Mouse (Mus musculus): Measurements from ENCODE around the gene Ankrd10. TPM values are rescaled to one million over a fixed set of nuclear protein-coding genes. Genes with fewer than 3 reads are reported as not detected.
"Not testable (repeated sequence)": the region's sequence is repeated elsewhere in the genome, so short reads cannot be mapped to it uniquely, and the experiment has no call there.

Ankrd10 gene
- total RNA-seq (2017), result 48.7 to 67.5 TPM (median 49.7 TPM) in 3 replicates

DNA sequence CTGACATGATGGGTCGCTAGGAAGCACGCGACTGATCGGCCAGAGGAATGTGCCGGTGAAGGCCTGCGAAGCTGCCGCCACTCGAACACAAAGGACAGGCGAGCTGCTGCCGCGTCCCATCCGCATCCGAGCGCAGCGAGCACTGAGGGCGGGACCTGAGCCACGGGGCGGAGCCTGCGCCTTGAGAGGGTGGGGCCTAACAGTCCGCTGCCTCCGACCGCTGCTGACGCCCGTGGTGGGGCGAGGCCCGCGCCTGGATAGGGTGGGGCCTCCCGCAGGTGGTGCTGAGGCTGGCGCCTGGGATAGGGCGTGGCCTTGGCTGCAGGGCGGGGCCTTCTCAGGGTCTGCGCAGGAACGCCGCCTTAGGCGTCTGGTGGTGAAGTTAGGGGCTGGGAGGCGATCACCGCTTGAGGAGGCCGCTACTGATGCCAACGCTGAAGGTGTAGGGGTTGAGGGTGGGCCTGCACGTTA, at the start of gene Ankrd10:
Gene Ankrd10, minus strand, starts transcription at position 147 of the 471 bp plus-strand sequence.
- ATAC-seq (replicated peaks; ENCODE audit: insufficient number of reproducible peaks, low FRiP score, low TSS enrichment, poor library complexity, severe bottlenecking), result peak; percentile 87

DNA sequence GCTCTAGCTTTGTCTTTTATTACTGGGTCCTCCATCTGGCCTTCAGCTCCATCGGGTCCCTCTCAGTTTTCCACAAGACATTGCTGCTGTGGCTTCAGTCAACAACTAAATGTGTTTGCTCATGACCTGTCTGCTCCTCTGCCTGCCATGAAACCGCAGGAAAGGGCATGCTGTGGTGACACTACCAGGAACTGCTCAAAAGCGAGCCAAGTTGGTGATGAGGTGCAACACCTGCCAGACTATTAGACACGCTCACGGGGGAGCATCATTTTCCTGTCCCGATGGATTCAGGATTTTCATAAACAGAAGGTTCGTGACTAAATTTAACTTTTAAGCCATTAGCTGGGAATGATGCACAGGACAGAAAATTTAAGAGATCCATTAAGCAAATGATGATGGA, 49.0 kb upstream of the Ankrd10 start:
- ATAC-seq (replicated peaks; ENCODE audit: insufficient number of reproducible peaks, low FRiP score, low TSS enrichment, poor library complexity, severe bottlenecking), result no peak

- no peak for ATAC-seq (replicated peaks; ENCODE audit: insufficient number of reproducible peaks, low FRiP score, low TSS enrichment, poor library complexity, severe bottlenecking)
Observed at GRCm38 (mm10) chr8:11668308-11668707, 32.8 kb upstream of the Ankrd10 start.

- not testable (repeated sequence) for ATAC-seq (replicated peaks; ENCODE audit: insufficient number of reproducible peaks, low FRiP score, low TSS enrichment, poor library complexity, severe bottlenecking)
Observed at GRCm38 (mm10) chr8:11666023-11666716, 30.6 kb upstream of the Ankrd10 start.

GRCm38 (mm10) chr8:11661969-11662368, 26.4 kb upstream of the Ankrd10 start:
- ATAC-seq (replicated peaks; ENCODE audit: insufficient number of reproducible peaks, low FRiP score, low TSS enrichment, poor library complexity, severe bottlenecking), result no peak

DNA sequence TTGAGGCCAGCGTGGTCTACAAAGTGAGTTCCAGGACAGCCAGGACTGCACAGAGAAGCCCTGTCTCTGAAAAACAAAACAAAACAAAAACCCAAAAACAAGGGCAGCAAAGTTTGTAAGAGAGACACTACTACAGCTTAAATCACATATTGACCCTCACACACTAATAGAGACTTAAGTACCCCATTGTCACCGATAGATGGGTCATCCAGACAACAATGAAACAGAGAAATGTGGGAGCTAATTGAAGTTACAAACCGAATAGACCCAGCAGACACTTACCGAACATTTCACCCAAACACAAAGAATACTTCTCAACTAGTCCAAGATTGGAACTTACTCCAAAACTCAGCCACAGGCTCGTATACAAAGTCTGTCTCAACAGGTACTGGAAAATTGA, 14.5 kb upstream of the Ankrd10 start:
- ATAC-seq (replicated peaks; ENCODE audit: insufficient number of reproducible peaks, low FRiP score, low TSS enrichment, poor library complexity, severe bottlenecking), result no peak

- no peak for ATAC-seq (replicated peaks; ENCODE audit: insufficient number of reproducible peaks, low FRiP score, low TSS enrichment, poor library complexity, severe bottlenecking)
Observed at GRCm38 (mm10) chr8:11643123-11643522, 7.6 kb upstream of the Ankrd10 start.

DNA sequence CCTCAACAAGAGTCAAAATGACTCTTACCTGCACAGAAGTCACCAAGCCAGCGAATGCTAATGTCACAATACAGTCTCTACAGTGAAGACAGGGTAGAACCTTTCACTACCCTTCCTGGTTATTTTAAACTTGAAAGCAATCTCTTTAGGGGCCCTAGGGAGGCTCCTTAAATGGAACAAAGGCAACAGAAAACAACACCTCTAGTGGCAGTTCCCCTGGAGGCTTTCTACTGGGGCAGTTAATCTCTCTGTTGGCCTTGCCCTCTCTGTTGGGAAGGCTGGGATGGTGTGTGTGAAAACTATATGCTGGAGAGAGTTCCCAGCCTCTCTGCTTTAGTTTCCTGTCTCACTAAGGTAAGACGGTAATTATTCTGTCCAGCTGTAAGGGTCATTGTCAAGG, 5.0 kb upstream of the Ankrd10 start:
- no peak for ATAC-seq (replicated peaks; ENCODE audit: insufficient number of reproducible peaks, low FRiP score, low TSS enrichment, poor library complexity, severe bottlenecking)

DNA sequence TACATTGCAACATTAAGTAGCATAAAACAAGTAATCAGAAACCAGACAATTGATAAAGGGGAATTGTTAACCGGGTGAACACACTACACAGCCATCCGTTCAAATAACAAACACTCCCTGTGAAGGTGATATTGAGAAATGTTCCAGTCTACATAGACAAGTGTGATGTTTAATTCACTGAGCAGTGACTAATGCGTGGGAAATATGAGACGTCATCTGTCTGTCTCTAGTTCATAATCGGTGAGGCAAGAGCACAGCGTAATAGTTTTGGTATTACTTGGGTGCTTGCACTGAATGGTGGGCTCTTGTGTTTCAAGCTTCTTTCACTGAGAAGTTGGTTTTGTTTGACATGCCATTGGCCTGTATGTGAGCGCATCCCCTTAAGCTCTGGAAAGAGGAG, 2.0 kb upstream of the Ankrd10 start:
- ATAC-seq (replicated peaks; ENCODE audit: insufficient number of reproducible peaks, low FRiP score, low TSS enrichment, poor library complexity, severe bottlenecking), result no peak

DNA sequence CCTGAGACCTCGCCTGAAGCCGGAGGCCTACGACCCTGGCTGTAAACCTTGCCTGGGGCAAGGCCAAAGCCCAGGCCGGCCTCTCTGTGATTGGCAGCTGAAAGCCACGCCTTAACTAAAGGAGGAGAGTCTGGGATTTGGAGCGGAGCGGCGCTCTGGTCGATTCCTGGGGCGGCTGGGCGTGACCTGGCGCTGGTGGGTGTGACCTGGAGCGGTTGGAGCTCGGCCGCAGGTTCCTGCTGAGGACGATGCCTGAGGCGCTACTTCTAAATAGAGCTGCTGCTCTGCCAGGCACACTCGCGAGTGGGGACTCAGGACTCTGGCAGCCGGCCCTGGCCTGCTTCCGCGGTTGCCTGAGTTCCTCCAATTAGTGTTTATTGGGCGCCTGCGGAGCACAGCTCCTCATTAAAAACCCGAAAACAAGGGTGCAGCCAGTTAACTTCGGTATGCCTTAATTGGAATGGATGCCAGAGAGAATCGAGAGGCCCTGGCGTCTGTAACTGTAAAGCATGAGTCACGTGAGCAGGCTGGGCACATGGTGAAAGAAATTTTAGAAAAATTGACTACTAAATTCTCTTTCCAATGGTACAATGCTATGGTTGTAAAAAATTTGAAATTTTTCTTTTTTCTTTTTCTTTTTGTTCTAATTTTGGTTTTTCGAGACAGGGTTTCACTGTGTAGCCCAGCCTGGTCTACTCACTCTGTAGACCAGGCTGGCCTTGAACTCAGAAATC, 934 bp upstream of the Ankrd10 start:
- ATAC-seq (replicated peaks; ENCODE audit: insufficient number of reproducible peaks, low FRiP score, low TSS enrichment, poor library complexity, severe bottlenecking), result peak; percentile 70

GRCm38 (mm10) chr8:11635012-11635577, 462 bp downstream of the Ankrd10 start:
- ATAC-seq (replicated peaks; ENCODE audit: insufficient number of reproducible peaks, low FRiP score, low TSS enrichment, poor library complexity, severe bottlenecking), result no peak; the same call in 1 of the 2 replicates

DNA sequence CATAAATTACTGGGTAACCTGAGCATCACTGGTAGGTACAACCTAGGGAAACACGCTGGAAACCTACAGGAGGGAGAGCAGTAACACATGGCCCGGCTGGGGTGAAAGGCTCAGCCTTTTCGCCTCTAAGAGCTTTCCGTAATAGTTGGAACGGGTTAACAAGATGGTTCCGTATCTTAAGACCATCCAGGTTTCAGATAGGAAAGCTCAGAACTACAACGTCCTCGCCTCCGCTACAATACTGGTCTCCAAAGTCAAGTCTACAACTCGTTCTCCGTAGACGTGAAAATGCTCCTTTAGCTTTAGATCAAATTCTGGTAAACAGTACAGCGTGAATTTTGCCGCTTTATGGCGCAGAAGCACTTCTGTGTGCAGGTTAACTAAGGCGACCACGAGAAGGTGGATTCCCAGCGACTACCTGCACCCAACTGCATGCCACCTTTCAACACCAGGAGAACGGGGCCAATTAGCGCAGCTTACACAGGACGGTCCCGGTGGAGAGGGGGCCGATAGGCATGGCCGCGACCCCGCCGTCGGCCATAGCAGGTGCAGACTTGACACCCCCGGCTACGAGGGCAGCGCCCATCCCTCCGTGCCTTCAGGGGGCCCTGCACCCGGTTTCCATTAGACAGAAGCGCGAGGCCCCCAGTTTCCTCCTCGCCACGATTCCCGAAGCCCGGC, 1.1 kb downstream of the Ankrd10 start:
- no peak for ATAC-seq (replicated peaks; ENCODE audit: insufficient number of reproducible peaks, low FRiP score, low TSS enrichment, poor library complexity, severe bottlenecking)

- no peak for ATAC-seq (replicated peaks; ENCODE audit: insufficient number of reproducible peaks, low FRiP score, low TSS enrichment, poor library complexity, severe bottlenecking)
Observed at GRCm38 (mm10) chr8:11633414-11633813, 2.1 kb downstream of the Ankrd10 start.

GRCm38 (mm10) chr8:11632406-11632805, 3.2 kb downstream of the Ankrd10 start:
- ATAC-seq (replicated peaks; ENCODE audit: insufficient number of reproducible peaks, low FRiP score, low TSS enrichment, poor library complexity, severe bottlenecking), result no peak

- ATAC-seq (replicated peaks; ENCODE audit: insufficient number of reproducible peaks, low FRiP score, low TSS enrichment, poor library complexity, severe bottlenecking), result no peak
Observed at GRCm38 (mm10) chr8:11629206-11629605, 6.4 kb downstream of the Ankrd10 start.

DNA sequence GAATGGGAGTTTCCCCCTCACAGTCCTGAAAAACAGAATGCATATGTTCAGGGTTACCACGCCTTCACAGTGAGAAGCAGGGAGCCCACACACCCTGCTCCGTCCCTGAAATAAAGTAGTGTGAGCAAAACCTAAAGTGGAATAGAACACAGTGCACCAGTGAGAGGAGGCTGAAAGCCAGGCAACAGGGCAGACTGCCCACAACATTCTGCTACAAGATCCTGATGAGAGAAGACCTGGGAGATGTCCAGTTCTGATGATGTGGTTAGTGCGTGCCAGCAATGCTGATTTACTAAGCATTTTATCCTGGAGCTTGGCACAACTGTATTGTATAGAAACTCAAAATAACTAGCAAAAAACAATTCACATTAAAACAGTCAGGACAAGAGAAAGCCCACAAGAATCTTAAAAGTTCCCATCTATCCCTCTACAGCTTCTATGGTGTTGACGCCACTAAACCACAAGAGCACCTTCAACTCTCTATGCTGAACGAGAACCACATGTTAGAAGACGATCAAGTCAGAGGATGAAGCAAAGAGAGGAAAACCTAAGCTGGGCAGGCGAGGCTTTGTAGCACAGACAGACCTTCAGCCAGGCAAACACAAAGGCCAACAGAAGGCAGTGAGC, 6.9 kb downstream of the Ankrd10 start:
- no peak for ATAC-seq (replicated peaks; ENCODE audit: insufficient number of reproducible peaks, low FRiP score, low TSS enrichment, poor library complexity, severe bottlenecking)

DNA sequence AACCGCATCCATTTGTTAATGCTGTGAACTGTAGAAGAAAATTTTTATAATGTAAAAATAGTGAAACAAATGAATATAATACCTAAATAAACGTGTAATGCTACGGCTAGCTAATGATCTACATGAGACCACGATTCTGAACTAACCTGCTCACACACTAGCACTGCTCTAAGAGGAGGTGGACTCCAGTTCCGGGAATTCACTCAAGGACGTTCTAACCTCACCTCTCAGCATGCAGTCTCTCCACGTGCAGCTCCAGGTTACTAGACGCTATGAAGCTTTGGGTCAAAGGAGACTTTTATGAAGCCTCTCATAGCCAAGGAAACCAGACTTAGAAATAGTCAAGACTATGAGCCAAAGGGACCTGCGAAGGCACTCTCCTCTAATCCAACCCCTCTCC, 7.8 kb downstream of the Ankrd10 start:
- no peak for ATAC-seq (replicated peaks; ENCODE audit: insufficient number of reproducible peaks, low FRiP score, low TSS enrichment, poor library complexity, severe bottlenecking)

- no peak for ATAC-seq (replicated peaks; ENCODE audit: insufficient number of reproducible peaks, low FRiP score, low TSS enrichment, poor library complexity, severe bottlenecking)
Observed at GRCm38 (mm10) chr8:11625084-11625483, 10.5 kb downstream of the Ankrd10 start.

- ATAC-seq (replicated peaks; ENCODE audit: insufficient number of reproducible peaks, low FRiP score, low TSS enrichment, poor library complexity, severe bottlenecking), result no peak
Observed at GRCm38 (mm10) chr8:11619091-11619490, 16.5 kb downstream of the Ankrd10 start.
